Mouse (Mus musculus): Measurements from ENCODE around the gene Chrna1. TPM values are rescaled to one million over a fixed set of nuclear protein-coding genes. Genes with fewer than 3 reads are reported as not detected.

Gene Chrna1
- polyA plus RNA-seq, 1 experiment from 2014 or later: 7.9 TPM

DNA sequence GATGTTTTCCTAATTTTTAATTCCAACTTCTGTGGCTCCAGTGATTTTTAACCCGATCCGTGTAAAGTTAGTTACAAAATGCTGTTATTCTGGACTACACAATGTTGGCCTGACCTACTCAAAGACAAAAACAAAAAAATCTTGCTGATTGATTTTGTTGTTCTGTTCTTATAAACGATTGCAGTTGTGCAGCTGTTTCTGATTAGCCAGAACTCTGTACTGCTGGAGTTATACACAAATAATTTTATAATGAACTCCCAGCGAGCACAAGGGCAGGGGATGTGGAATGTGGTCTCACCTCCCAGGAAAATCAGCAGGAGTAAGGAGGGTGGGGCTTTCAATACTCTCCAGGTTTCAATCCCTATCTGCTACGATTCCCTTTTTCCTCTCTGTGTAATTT is 61.2 kb downstream of the Chrna1 start:
- 44% methylated on average over 5 of the region's 5 CpGs for WGBS
- 0 out of 2 replicates have a peak overlapping the region, but pooled peaks have one; percentile 0 for H3K27ac ChIP-seq

DNA sequence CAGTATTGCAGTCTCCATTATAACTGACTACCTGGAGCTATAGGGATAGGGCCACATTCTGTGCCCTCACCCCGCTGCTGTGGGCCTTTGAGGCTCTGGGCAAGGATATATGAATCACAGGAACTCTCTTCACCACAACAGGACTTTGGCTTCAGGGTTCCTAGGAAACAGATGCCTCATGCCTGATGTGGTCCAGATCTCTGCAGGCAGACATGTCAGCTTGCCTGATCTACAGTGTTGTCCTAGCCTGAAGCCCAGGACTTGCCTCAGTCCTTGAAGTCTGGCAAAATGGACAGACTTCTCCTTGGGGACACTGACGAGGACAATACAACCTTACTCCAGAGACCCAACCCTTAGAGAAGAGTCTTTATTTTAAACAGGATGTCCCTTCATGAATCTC is 61.8 kb downstream of the Chrna1 start:
- Histone ChIP-seq H3K9ac (replicated peaks) (no peak overlapping the region), H3K4me1 (replicated peaks) (peaks cover 40% of the 10 kb centered on the region), H3K4me2 (no peak overlapping the region), H3K27ac (no peak overlapping the region), H3K9me3 (no peaks in the 10 kb centered on the region), H3K36me3 (peaks cover 10% of the 10 kb centered on the region; the same call in 1 of the 2 replicates), H3K4me3 (replicated peaks) (no peak overlapping the region), H3K27me3 (no peaks in the 10 kb centered on the region)
- WGBS: 82% methylated on average over 2 of the region's 2 CpGs
- no peak for ATAC-seq (ENCODE audit: insufficient number of reproducible peaks, insufficient read depth, low FRiP score, low TSS enrichment, low read depth)

More for the DNA sequence above, 61.2 kb downstream of the Chrna1 start:
- Histone ChIP-seq H3K27me3 (no peaks in the 10 kb centered on the region), H3K9me3 (no peaks in the 10 kb centered on the region), H3K36me3 (peaks cover 10% of the 10 kb centered on the region; the same call in 1 of the 2 replicates), H3K9ac (replicated peaks) (no peak overlapping the region), H3K4me1 (replicated peaks) (peaks cover 37% of the 10 kb centered on the region), H3K4me3 (replicated peaks) (no peak overlapping the region), H3K4me2 (no peak overlapping the region)
- no peak for ATAC-seq (ENCODE audit: insufficient number of reproducible peaks, insufficient read depth, low FRiP score, low TSS enrichment, low read depth)

DNA sequence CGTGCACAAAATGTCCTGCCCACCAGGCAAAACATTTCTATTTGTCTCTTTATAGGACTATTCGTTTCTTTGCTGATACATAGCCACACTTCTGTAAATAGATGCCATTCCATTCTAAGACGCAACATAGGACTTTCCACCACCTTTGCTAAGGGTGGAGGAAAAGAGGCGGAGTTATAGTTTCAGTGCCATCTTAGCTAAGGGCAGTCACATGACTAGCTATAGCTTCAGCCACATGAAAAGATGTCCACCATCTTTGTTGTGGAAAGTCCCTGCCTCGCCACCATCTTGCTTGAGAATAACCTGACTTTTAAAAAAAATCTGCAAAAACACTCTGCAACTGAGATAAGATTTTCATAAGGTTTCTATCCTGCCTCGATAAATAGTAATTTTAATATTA is 66.0 kb downstream of the Chrna1 start:
- Histone ChIP-seq H3K4me3 (replicated peaks) (no peak overlapping the region), H3K36me3 (peaks cover 10% of the 10 kb centered on the region; the same call in 1 of the 2 replicates), H3K27ac (no peak overlapping the region), H3K27me3 (no peaks in the 10 kb centered on the region), H3K9me3 (no peaks in the 10 kb centered on the region), H3K4me2 (no peak overlapping the region), H3K9ac (replicated peaks) (no peak overlapping the region), H3K4me1 (replicated peaks) (peaks cover 39% of the 10 kb centered on the region)
- no peak for ATAC-seq (ENCODE audit: insufficient number of reproducible peaks, insufficient read depth, low FRiP score, low TSS enrichment, low read depth)
- WGBS: 89% methylated on average over 6 of the region's 6 CpGs

Other genes with a start within 250 kb of the Chrna1 start
- gene Gpr155, start 193.8 kb downstream of the Chrna1 start, polyA plus RNA-seq (2016; fragmentation: Nextera tagmentation; extraction: Ambion mirVana): 5.8 and 6.1 TPM in 2 replicates
- 16.1 and 17.7 TPM in 2 replicates for gene Wipf1, start 50.6 kb downstream of the Chrna1 start, polyA plus RNA-seq (2016; fragmentation: Nextera tagmentation; extraction: Ambion mirVana)
- 38.2 and 41.9 TPM in 2 replicates for gene Chn1, start 195.0 kb upstream of the Chrna1 start, polyA plus RNA-seq (2016; fragmentation: Nextera tagmentation; extraction: Ambion mirVana)

Data from limb, embryonic 12.5 days (tissue).